Mouse (Mus musculus): ENCODE results near the gene Olfr150.
"Not testable (repeated sequence)": the region's sequence is repeated elsewhere in the genome, so short reads cannot be mapped to it uniquely, and the experiment has no call there.

The Olfr150 gene

GRCm38 (mm10) chr9:39730678-39731077 lies at the start of gene Olfr150:
Gene Olfr150 (plus strand): TSS chr9:39730978.
- no peak for DNase-seq (ENCODE audit: low spot score in 2 of 2)

DNA sequence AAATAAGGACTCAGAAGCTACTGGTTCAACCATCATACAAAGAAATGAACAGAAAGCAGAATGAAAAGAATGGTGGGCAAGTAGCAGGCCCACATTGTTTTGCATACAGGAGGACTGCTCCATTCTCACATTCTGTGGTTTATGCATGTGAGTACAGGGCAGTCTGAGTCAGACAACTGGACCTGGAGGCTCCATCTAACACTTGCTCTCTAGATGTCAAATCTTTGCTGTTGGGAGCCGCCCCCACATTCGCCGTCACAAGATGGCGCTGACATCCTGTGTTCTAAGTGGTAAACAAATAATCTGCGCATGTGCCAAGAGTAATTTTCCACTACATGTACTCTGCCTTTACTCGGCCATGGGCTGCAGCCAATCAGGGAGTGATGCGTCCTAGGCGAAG lies 29.7 kb upstream of the Olfr150 start:
- not testable (repeated sequence) for DNase-seq (ENCODE audit: low spot score in 2 of 2)

DNA sequence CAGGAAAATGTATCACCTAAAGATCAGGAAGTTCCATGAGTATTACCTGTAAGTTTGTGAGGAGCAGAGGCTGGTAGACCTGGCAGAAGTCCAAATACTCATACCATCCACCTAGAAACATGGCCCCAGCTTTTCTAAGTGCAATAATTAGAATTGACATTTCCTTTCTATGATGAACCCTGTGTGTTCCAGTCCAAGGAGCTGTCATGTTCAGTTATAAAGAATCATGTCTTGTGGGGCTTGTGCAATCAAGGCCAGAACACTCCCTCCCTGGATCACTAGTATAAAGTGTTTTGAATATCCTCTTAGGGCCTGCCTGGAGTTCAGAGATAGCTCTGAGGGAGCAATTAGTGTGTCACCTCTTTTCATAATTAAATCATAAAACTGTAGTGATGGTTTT lies 23.8 kb upstream of the Olfr150 start, which contains the start of gene Olfr149:
Gene Olfr149, minus strand, starts transcription at position 101 of the 400 bp plus-strand sequence.
- DNase-seq (ENCODE audit: low spot score in 2 of 2), result no peak

DNA sequence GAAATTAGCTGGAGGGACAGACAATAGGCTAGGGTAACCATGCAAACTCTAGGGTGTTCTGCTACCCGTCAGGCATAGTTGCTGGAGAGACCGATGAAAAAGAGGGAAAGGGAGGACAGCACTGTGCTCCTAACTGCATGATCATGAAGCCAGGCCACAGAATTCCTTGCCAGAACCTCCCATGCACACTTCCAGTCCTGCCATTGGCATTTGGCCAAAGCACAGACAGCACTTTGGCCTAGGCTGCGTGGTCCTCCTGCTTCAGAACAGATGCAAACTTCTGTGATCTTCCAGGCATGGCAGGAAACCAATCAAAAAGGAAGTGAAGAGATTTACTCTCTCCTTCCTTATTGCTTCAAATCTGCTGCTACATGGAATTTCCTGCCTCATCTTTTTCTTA lies 21.8 kb upstream of the Olfr150 start:
- no peak for DNase-seq (ENCODE audit: low spot score in 2 of 2)

GRCm38 (mm10) chr9:39711053-39711452 lies 19.7 kb upstream of the Olfr150 start, which contains the start of gene Olfr965:
Gene Olfr965 (plus strand): TSS chr9:39711353.
- no peak for DNase-seq (ENCODE audit: low spot score in 2 of 2)

DNA sequence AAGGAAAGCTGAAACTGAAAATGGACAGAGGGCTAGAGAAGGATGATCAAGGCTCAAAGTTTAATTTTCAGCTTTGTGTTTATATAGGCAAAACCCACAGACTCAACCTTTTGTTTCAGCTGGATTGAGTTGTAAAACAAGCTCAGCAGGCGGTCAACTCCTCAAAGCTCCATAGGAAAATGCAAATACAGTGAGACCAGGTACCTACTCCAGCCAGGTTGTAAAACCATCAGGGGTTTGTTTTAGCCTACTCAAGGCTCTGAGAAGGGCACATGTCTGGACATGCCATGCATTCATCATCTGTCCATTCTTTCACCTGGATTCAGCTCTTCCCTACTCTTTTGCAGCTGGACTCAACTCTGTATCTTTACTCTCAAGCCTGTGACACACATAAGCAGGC lies 10.0 kb downstream of the Olfr150 start:
- no peak for DNase-seq (ENCODE audit: low spot score in 2 of 2)

DNA sequence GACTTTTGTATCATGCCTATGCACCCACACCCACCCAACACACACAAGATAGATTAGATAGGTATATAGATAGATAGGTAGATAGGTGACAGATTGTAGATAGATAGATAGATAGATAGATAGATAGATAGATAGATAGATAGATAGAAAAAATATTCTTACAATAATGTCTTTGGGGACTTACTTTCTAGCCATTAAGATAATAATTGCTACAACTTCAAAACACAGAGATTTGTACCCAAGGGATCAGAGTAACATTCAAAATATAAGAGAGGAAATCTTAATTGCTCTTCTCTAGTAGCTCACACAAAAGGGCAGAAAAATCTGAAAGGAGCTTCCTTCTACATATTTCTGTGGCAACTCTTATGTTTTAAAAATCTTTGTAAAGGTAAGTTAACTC lies 15.2 kb downstream of the Olfr150 start, which contains the start of gene Olfr967:
Gene Olfr967, plus strand, starts transcription at position 301 of the 400 bp plus-strand sequence.
- no peak for DNase-seq (ENCODE audit: low spot score in 2 of 2)

- no peak for DNase-seq (ENCODE audit: low spot score in 2 of 2)
Observed at GRCm38 (mm10) chr9:39746428-39746827, 15.7 kb downstream of the Olfr150 start.

DNA sequence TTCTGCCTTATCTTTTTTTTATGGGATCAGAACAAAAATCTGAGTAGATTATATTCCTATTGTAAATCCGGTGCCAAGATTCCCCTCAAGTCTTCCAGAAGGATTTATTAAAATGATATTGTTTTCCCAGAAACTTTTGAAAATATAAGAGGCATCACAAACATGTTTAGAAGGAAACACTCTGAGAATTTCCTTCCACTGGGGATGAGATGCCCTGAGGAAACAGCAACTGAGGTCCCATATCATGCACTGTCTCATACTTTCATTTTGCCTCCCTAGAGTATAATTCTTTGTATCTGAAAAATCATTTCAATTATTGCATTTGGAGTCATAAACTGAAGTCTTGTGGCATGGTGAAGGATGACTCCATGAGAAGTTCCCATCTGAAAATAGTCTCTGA lies 52.4 kb downstream of the Olfr150 start, which contains the start of gene Olfr968:
Gene Olfr968, minus strand, starts transcription at position 101 of the 400 bp plus-strand sequence.
- DNase-seq (ENCODE audit: low spot score in 2 of 2), result no peak
